ENCODE assay signal across 8 mouse cellular contexts in the genomic region with DNA sequence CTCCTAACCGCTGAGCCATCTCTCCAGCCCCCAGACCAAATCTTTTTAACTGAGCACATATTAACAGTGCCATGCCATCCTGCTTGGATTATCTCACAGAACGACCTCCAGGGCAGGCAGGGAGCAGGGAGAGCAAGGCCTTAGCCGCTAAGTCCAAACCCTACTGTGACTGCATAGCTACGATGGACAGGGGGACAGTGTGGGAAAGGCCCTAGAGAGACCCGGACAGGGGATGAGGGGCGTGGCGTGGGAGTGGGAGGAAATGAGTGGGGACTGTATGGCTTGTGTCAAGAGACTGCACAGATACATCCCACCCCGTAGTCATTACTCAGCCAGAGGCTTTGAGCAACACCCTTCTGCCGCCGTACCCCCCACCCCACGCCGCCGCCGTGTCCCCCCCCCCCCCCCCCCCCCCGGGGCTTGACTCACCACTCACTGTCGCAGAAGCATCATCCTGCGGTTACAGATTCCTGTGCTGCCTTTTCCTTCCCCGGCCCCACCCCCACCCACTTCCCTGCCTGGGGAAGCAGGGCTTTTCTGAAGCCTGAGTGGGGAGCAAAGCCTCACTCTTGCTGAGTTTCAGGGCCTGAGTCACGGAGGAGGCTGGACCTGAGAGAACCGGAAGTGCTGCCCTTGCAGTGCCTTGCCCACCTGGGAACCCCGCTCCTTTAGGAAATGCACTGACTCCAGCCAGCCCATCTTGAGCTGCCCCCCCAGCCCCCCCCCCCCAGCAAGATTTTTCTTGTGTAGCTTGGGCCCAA. TPM values are rescaled to one million over a fixed set of nuclear protein-coding genes. Genes with fewer than 3 reads are reported as not detected.
DNase-seq lines count a peak whose midpoint lies in the region; ATAC-seq and TF ChIP-seq lines count a peak whose summit lies in the region.

No protein-coding gene starts in this region.

- no peak for ATAC-seq in hindbrain, embryonic 16.5 days
- no peak for ATAC-seq in liver, embryonic 15.5 days (ENCODE audit: insufficient read depth)

- 53% methylated on average over 14 of the region's 21 CpGs for WGBS in hindbrain, embryonic 16.5 days
- WGBS in liver, embryonic 15.5 days (ENCODE audit: insufficient replicate concordance), result 18% methylated on average over 11 of the region's 21 CpGs

- H3K27ac ChIP-seq in left cerebral cortex, adult 2 months, result peak overlapping the region; percentile 90
- 0 out of 2 replicates have a peak overlapping the region, but pooled peaks have one; percentile 48 for H3K27ac ChIP-seq in hindbrain, embryonic 16.5 days (ENCODE audit: low read depth, low read length)
- H3K27ac ChIP-seq in liver, embryonic 15.5 days (replicated peaks), result peak overlapping the region; percentile 45; the same call in 1 of the 2 replicates

- H3K27me3 ChIP-seq in hindbrain, embryonic 16.5 days (replicated peaks; ENCODE audit: control insufficient read depth, insufficient read depth, low read length), result no peaks in the 10 kb centered on the region
- H3K27me3 ChIP-seq in liver, embryonic 15.5 days, result no peaks in the 10 kb centered on the region; the same call in 1 of the 2 replicates
- no peaks in the 10 kb centered on the region for H3K27me3 ChIP-seq in splenic B cell, adult 2 months (ENCODE audit: control insufficient read depth, insufficient read depth, low read length, poor library complexity, severe bottlenecking)

- no peak for DNase-seq in left cerebral cortex, adult 2 months (ENCODE audit: extremely low spot score in 1 of 2, low spot score in 2 of 2)
- no peak for DNase-seq in left cerebral cortex, postnatal 4 days
- peak; percentile 76 for DNase-seq in c-Kit-positive CD71-negative TER-119-negative erythroid progenitor cells, embryonic 14.5 days (ENCODE audit: low read depth)
- peak; percentile 36 for DNase-seq in splenic B cell, adult 2 months (ENCODE audit: low read depth, low spot score)
- no peak for DNase-seq in frontal cortex, postnatal 14 days (ENCODE audit: low spot score in 2 of 2)
- no peak for DNase-seq in layer of hippocampus, adult 9-11 months

- TF ChIP-seq CTCF in left cerebral cortex, adult 2 months (IDR thresholded peaks at IDR 0.05), result no peak

- peaks cover 42% of the 10 kb centered on the region for H3K4me1 ChIP-seq in hindbrain, embryonic 16.5 days (ENCODE audit: control insufficient read depth, insufficient read depth, low read depth, low read length)
- H3K4me1 ChIP-seq in liver, embryonic 15.5 days (replicated peaks), result peaks cover 62% of the 10 kb centered on the region

- H3K4me2 ChIP-seq in hindbrain, embryonic 16.5 days (ENCODE audit: low read length), result no peak overlapping the region
- H3K4me2 ChIP-seq in liver, embryonic 15.5 days, result peak overlapping the region; percentile 33

- intact Hi-C loops in left cerebral cortex, adult 2 months (cut with DNase I), result no loop called here
- intact Hi-C loops in left cerebral cortex, postnatal 4 days (cut with DNase I), result no loop called here

- no peaks in the 10 kb centered on the region for H3K36me3 ChIP-seq in hindbrain, embryonic 16.5 days (ENCODE audit: control insufficient read depth, insufficient read depth, low read length)
- no peaks in the 10 kb centered on the region for H3K36me3 ChIP-seq in liver, embryonic 15.5 days (replicated peaks)
- H3K36me3 ChIP-seq in splenic B cell, adult 2 months (ENCODE audit: control insufficient read depth, insufficient read depth, low read length, poor library complexity, severe bottlenecking), result no peaks in the 10 kb centered on the region

- no peak overlapping the region for H3K9ac ChIP-seq in hindbrain, embryonic 16.5 days (ENCODE audit: low read depth, low read length)
- no peak overlapping the region for H3K9ac ChIP-seq in liver, embryonic 15.5 days

- H3K4me3 ChIP-seq in left cerebral cortex, adult 2 months, result no peak overlapping the region
- H3K4me3 ChIP-seq in hindbrain, embryonic 16.5 days (ENCODE audit: low read length), result no peak overlapping the region
- no peak overlapping the region for H3K4me3 ChIP-seq in liver, embryonic 15.5 days (replicated peaks)

- H3K9me3 ChIP-seq in hindbrain, embryonic 16.5 days (ENCODE audit: control insufficient read depth, low read length), result no peaks in the 10 kb centered on the region
- no peaks in the 10 kb centered on the region for H3K9me3 ChIP-seq in liver, embryonic 15.5 days (replicated peaks)

RNA-seq across cellular contexts. Expression of gene Fam129b, which starts 6.5 kb away (rescaled TPM):
- 10 to 100 TPM; 24.4 to 31.4 TPM for total RNA-seq in left cerebral cortex, adult 2 months (2021)
- total RNA-seq in left cerebral cortex, postnatal 4 days (2021), result 10 to 100 TPM; 55.1 to 63.3 TPM
- polyA plus RNA-seq in hindbrain, embryonic 16.5 days (2015; fragmentation: Nextera tagmentation; extraction: Ambion mirVana), result 31.7 and 37.0 TPM in 2 replicates
- 8.5 and 11.6 TPM in 2 replicates for polyA plus RNA-seq in liver, embryonic 15.5 days (2015; fragmentation: Nextera tagmentation; extraction: Ambion mirVana)

RNA-seq across cellular contexts. Expression of gene Stxbp1, which starts 35.4 kb away (rescaled TPM):
- total RNA-seq in left cerebral cortex, adult 2 months (2021), result 100 to 1,000 TPM; 947 to 984 TPM
- total RNA-seq in left cerebral cortex, postnatal 4 days (2021), result 100 to 1,000 TPM; 557 to 578 TPM
- polyA plus RNA-seq in hindbrain, embryonic 16.5 days (2015; fragmentation: Nextera tagmentation; extraction: Ambion mirVana), result 357 and 362 TPM in 2 replicates
- polyA plus RNA-seq in liver, embryonic 15.5 days (2015; fragmentation: Nextera tagmentation; extraction: Ambion mirVana), result 2.4 and 2.5 TPM in 2 replicates

Comparison
In these comparisons a context has a peak if more than half of its experiments do, and no peak if none do; other contexts are left out.
1. DNase-seq: peak in c-Kit-positive CD71-negative TER-119-negative erythroid progenitor cells, embryonic 14.5 days (single experiment) and splenic B cell, adult 2 months (single experiment); none in left cerebral cortex, adult 2 months (0 of 2), left cerebral cortex, postnatal 4 days (single experiment), frontal cortex, postnatal 14 days (0 of 2) and layer of hippocampus, adult 9-11 months (single experiment).
2. Peak in every context shown above with its lines, with median percentiles within 50 percentile points of each other: H3K27ac ChIP-seq.